Mouse (Mus musculus) limb, embryonic 13.5 days (tissue): ENCODE data around the gene BC003965. TPM values are rescaled to one million over a fixed set of nuclear protein-coding genes. Genes with fewer than 3 reads are reported as not detected.

Experiments used
- ATAC-seq: fragments of 200-750 bp; cut with Nextera tagmentation; 2 replicates; pipeline ENCODE4 v1.8.0; 2017; ENCODE audit warnings: low read depth, moderate number of reproducible peaks, moderate TSS enrichment; ENCODE audit not compliant: low FRiP score
- H3K27ac ChIP-seq: fragments of 300-500 bp; sonication (generic); 2 replicates; pipeline ENCODE4 v1.5.1; 2015; ENCODE audit warnings: inconsistent platforms, mild to moderate bottlenecking, moderate library complexity
- H3K27me3 ChIP-seq: fragments of 300-500 bp; sonication (generic); 2 replicates; pipeline ENCODE4 v1.6.1; 2015; ENCODE audit warnings: mild to moderate bottlenecking, inconsistent platforms
- H3K36me3 ChIP-seq: fragments of 300-500 bp; sonication (generic); 2 replicates; pipeline ENCODE4 v1.6.1; 2015; ENCODE audit warnings: inconsistent platforms, mild to moderate bottlenecking, moderate library complexity
- H3K4me1 ChIP-seq: fragments of 300-500 bp; sonication (generic); 2 replicates; pipeline ENCODE4 v1.6.1; 2015; ENCODE audit warnings: inconsistent platforms
- H3K4me2 ChIP-seq: fragments of 300-500 bp; sonication (generic); replicated peaks from 2 replicates; pipeline ENCODE4 v1.6.1; 2015; ENCODE audit warnings: inconsistent platforms, mild to moderate bottlenecking, moderate library complexity
- H3K4me3 ChIP-seq: fragments of 300-500 bp; sonication (generic); 2 replicates; pipeline ENCODE4 v1.5.1; 2015; ENCODE audit warnings: moderate library complexity, mild to moderate bottlenecking, inconsistent platforms
- H3K9ac ChIP-seq: fragments of 300-500 bp; sonication (generic); 2 replicates; pipeline ENCODE4 v1.6.1; 2015; ENCODE audit warnings: mild to moderate bottlenecking, inconsistent platforms
- H3K9me3 ChIP-seq: fragments of 300-500 bp; sonication (generic); 2 replicates; pipeline ENCODE4 v1.6.1; 2016; ENCODE audit warnings: inconsistent platforms
- WGBS: fragments of 180-500 bp; shearing (Covaris S2); methylation state at CpG from one replicate; pipeline ENCODE4 v1.1.7; 2015; 5-methylcytosine and 5-hydroxymethylcytosine counted together
- polyA plus RNA-seq: library from polyadenylated mRNA; unstranded; fragments of >200 nt; fragmentation: Nextera tagmentation; extraction: Ambion mirVana; gene quantifications from 2 replicates; pipeline ENCODE4 v1.2.1, GENCODE M21; 2015

BC003965 gene
- polyA plus RNA-seq, 1 experiment from 2014 or later: 34.5 TPM

GRCm38 (mm10) chr17:25184961-25185360 is 607 bp downstream of the BC003965 start:
- Histone ChIP-seq H3K4me3 (peak overlapping the region; percentile 98), H3K4me1 (peaks cover 35% of the 10 kb centered on the region), H3K9me3 (no peaks in the 10 kb centered on the region), H3K36me3 (peaks cover 7% of the 10 kb centered on the region; the same call in 1 of the 2 replicates), H3K27me3 (peaks cover 7% of the 10 kb centered on the region; the same call in 1 of the 2 replicates), H3K27ac (0 out of 2 replicates have a peak overlapping the region, but pooled peaks have one; percentile 28), H3K9ac (peak overlapping the region; percentile 88), H3K4me2 (peak overlapping the region; percentile 100)
- WGBS: 8% methylated on average over 17 of the region's 17 CpGs
- ATAC-seq: no peak

- peak overlapping the region; percentile 93 for H3K9ac ChIP-seq
- ATAC-seq: no peak
- no peaks in the 10 kb centered on the region for H3K27me3 ChIP-seq
- peak overlapping the region; percentile 98 for H3K4me3 ChIP-seq
- 8% methylated on average over 11 of the region's 11 CpGs for WGBS
- H3K27ac ChIP-seq: peak overlapping the region; percentile 72
- peaks cover 28% of the 10 kb centered on the region for H3K36me3 ChIP-seq
- H3K9me3 ChIP-seq: no peaks in the 10 kb centered on the region
- H3K4me1 ChIP-seq: peaks cover 38% of the 10 kb centered on the region
- H3K4me2 ChIP-seq: peak overlapping the region; percentile 93
These were observed 3.4 kb downstream of the BC003965 start for GRCm38 (mm10) chr17:25187784-25188149.

DNA sequence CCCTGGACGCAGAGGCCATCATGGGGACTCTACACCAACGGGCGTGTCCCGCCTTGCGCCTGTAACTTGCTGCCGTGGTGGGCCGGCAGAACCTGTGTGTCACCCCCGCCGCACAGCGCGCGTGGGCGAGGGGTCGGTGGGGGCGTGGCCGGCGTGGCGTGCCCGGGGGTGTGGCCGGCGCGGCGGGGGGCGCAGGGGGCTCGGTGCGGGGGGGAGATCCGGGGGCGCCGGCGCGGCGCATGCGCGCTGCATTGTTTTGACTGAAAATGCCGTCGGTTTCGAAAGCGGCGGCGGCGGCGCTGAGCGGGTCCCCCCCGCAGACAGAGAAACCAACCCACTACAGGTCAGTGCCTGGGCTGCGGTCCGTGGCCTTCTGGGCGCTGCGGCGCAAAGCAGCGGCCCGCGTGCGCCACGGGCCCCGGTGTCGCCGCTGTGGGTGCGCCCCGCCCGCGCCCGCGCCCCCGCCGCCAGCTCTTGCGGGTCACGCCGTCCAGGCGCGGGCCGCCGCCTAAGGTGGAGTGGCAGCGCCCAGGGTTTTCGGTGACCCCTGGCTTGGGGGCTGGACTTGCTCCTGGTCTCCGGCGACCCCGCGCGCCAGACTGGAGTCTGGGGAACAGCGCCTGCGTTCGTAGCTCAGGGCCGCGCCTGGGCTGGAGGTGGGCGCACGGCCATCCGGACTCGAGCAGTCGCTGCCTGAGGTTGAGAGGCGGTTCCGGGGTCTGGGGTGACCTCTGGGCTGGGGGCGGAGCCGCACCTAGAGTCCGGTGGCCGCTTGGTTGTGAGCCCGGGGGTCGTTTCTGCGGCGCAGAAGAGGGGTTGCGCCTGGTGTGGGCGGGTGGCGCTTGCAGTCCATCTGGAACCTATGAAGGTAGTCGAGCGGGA is 4.0 kb downstream of the BC003965 start, which contains the start of gene Unkl:
Gene Unkl, plus strand, starts transcription at position 248 of the 882 bp plus-strand sequence.
- peaks cover 35% of the 10 kb centered on the region for H3K4me1 ChIP-seq
- ATAC-seq: peak; percentile 54
- H3K27me3 ChIP-seq: no peaks in the 10 kb centered on the region
- peaks cover 35% of the 10 kb centered on the region for H3K36me3 ChIP-seq
- H3K9ac ChIP-seq: peak within 1 kb of the TSS; percentile 93
- H3K9me3 ChIP-seq: no peaks in the 10 kb centered on the region
- peak within 1 kb of the TSS; percentile 98 for H3K4me3 ChIP-seq
- peak within 1 kb of the TSS; percentile 93 for H3K4me2 ChIP-seq
- peak within 1 kb of the TSS; percentile 72 for H3K27ac ChIP-seq
- under 1% methylated on average over 102 of the region's 104 CpGs for WGBS

GRCm38 (mm10) chr17:25189091-25189490 is 4.7 kb downstream of the BC003965 start:
- Histone ChIP-seq H3K4me3 (peak overlapping the region; percentile 98), H3K9me3 (no peaks in the 10 kb centered on the region), H3K4me2 (peak overlapping the region; percentile 93), H3K27ac (no peak overlapping the region), H3K9ac (peak overlapping the region; percentile 93), H3K36me3 (peaks cover 42% of the 10 kb centered on the region), H3K27me3 (no peaks in the 10 kb centered on the region), H3K4me1 (peaks cover 30% of the 10 kb centered on the region)
- ATAC-seq: no peak
- WGBS: 5% methylated on average over 15 of the region's 16 CpGs

DNA sequence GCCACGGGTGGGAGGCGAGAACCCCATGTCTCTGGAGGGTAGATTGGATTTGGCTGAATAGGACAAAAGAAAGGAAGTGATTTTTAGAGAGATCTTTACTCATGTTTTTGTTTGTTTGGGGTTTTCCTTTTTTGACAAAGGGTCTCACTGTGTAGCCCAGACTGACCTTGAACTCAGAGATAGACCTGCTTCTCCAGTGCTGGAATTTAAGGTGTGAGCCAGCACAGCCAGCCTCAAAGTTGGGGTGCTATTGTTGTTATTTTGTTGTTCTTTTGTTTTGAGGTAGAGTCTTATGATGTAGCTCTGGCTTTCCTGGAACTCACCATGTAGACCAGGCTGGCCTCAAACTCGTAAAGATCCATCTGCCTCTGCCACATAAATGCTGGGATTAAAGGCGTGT is 18.0 kb downstream of the BC003965 start:
- 94% methylated on average over 4 of the region's 4 CpGs for WGBS
- Histone ChIP-seq H3K9me3 (no peaks in the 10 kb centered on the region), H3K4me1 (no peaks in the 10 kb centered on the region), H3K4me2 (no peak overlapping the region), H3K9ac (no peak overlapping the region), H3K36me3 (peaks cover 85% of the 10 kb centered on the region), H3K27ac (no peak overlapping the region), H3K27me3 (no peaks in the 10 kb centered on the region), H3K4me3 (no peak overlapping the region)
- no peak for ATAC-seq

DNA sequence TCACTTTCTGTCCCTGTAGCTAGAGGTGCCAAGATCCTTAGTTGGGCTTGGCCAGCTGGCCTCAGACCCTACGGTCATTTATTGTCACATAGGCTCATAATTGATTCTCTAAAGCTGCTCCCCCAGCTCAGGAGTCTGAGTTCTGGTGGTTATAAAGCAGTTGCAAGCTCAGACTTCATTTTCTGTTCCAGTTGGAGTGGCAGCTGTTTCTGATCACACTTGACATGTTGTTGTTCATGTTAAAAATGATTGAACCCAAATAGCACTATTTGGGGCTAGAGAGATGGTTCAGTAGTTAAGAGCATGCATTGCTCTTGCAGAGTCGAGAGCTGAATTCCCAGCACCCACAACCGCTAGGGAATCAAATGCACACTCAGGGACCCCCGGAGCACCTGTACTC is 25.7 kb downstream of the BC003965 start:
- H3K9me3 ChIP-seq: no peaks in the 10 kb centered on the region
- no peak overlapping the region for H3K4me2 ChIP-seq
- no peak overlapping the region for H3K4me3 ChIP-seq
- 92% methylated on average over 4 of the region's 4 CpGs for WGBS
- no peaks in the 10 kb centered on the region for H3K4me1 ChIP-seq
- no peak overlapping the region for H3K27ac ChIP-seq
- H3K9ac ChIP-seq: no peak overlapping the region
- peaks cover 97% of the 10 kb centered on the region for H3K36me3 ChIP-seq
- no peaks in the 10 kb centered on the region for H3K27me3 ChIP-seq
- no peak for ATAC-seq

- no peak for ATAC-seq
- Histone ChIP-seq H3K27me3 (no peaks in the 10 kb centered on the region), H3K4me3 (no peak overlapping the region), H3K9ac (no peak overlapping the region), H3K4me1 (no peaks in the 10 kb centered on the region), H3K9me3 (no peaks in the 10 kb centered on the region), H3K4me2 (no peak overlapping the region), H3K36me3 (peaks cover 97% of the 10 kb centered on the region), H3K27ac (no peak overlapping the region)
- 84% methylated on average over 15 of the region's 15 CpGs for WGBS
These were observed 26.5 kb downstream of the BC003965 start for GRCm38 (mm10) chr17:25210680-25211466.

- no peak for ATAC-seq
- Histone ChIP-seq H3K4me1 (no peaks in the 10 kb centered on the region), H3K4me3 (no peak overlapping the region), H3K4me2 (no peak overlapping the region), H3K27ac (no peak overlapping the region), H3K27me3 (no peaks in the 10 kb centered on the region), H3K9ac (no peak overlapping the region), H3K36me3 (peaks cover 96% of the 10 kb centered on the region), H3K9me3 (no peaks in the 10 kb centered on the region)
- WGBS: 89% methylated on average over 4 of the region's 4 CpGs
These were observed 27.4 kb downstream of the BC003965 start for GRCm38 (mm10) chr17:25211705-25212104.

DNA sequence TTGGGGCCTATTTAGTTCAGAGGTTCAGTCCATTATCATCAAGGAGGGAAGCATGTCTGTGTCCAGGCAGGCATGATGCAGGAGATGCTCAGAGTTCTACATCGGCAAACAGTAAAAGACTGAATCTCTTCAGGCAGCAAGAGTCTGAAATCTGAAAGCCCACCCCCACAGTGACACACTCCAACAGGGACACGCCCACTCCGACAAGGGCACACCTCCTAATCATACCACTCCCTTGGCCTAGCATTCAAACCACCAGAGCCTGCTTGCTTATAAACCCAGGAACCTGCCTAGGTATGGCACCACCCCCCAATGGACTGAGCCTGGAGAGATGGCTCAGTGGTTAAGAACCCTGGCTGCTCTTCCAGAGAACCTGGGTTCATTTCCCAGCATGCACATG is 31.1 kb downstream of the BC003965 start:
- Histone ChIP-seq H3K4me2 (no peak overlapping the region), H3K4me1 (no peaks in the 10 kb centered on the region), H3K27me3 (no peaks in the 10 kb centered on the region), H3K36me3 (peaks cover 91% of the 10 kb centered on the region), H3K27ac (no peak overlapping the region), H3K9ac (no peak overlapping the region), H3K9me3 (no peaks in the 10 kb centered on the region), H3K4me3 (no peak overlapping the region)
- 87% methylated on average over 3 of the region's 3 CpGs for WGBS
- no peak for ATAC-seq

- no peak for ATAC-seq
- H3K4me1 ChIP-seq: peaks cover 17% of the 10 kb centered on the region
- H3K4me3 ChIP-seq: no peak overlapping the region
- H3K9ac ChIP-seq: no peak overlapping the region
- H3K27me3 ChIP-seq: no peaks in the 10 kb centered on the region
- H3K4me2 ChIP-seq: no peak overlapping the region
- H3K36me3 ChIP-seq: peaks cover 61% of the 10 kb centered on the region
- H3K27ac ChIP-seq: no peak overlapping the region
- H3K9me3 ChIP-seq: no peaks in the 10 kb centered on the region
- 91% methylated on average over 9 of the region's 9 CpGs for WGBS
These were observed 34.6 kb downstream of the BC003965 start for GRCm38 (mm10) chr17:25218967-25219366.

DNA sequence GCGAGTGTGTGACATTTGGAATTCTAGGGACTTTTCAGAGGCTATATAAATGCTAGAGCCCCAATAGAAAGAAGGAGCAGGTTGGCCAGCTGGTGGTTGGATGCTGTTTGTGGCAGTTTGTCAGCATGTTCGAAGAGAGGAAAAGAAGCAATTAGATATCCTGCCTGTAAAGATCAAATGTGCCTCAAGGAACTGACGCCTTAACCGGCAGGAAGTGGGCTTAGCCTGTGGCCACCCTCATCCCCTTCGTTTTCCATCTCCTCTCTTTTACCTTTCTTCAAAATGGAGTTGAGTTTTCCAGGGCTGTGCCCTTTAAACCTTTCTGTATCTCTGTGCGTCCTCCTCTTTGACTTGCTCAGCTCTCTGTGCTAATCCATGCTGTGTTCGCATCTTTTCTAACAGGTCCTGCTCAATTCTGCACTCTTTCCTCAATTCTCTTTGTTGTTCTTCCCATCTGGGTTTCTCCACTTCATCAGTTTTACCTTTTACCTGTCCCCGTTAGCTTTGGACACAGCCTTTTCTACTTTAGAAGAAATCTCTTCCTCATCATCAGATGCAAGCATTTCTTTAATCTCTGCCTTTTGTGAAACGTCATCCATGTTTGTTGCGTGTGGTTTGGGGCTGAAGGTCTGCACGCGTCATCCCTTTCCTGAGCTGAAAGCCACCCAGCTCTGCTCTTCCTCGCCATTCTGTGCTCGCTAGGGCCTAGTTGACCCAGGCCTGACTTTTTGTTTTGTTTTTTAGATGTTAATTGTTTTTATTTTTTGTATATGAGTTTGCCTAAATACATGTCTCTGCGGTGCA is 35.3 kb downstream of the BC003965 start:
- Histone ChIP-seq H3K4me1 (peaks cover 17% of the 10 kb centered on the region), H3K36me3 (peaks cover 59% of the 10 kb centered on the region)

More for the DNA sequence above, 35.3 kb downstream of the BC003965 start:
- no peaks in the 10 kb centered on the region for H3K9me3 ChIP-seq
- no peak for ATAC-seq
- WGBS: 91% methylated on average over 15 of the region's 15 CpGs
- H3K9ac ChIP-seq: no peak overlapping the region
- H3K27me3 ChIP-seq: no peaks in the 10 kb centered on the region
- H3K4me3 ChIP-seq: no peak overlapping the region
- no peak overlapping the region for H3K27ac ChIP-seq
- H3K4me2 ChIP-seq: no peak overlapping the region
